Mouse (Mus musculus) Patski (cell line): ENCODE data around the gene Kremen2. TPM values are rescaled to one million over a fixed set of nuclear protein-coding genes. Genes with fewer than 3 reads are reported as not detected.

Source experiments
- ATAC-seq: fragments of 100-300 bp; one replicate; pipeline ENCODE4 v1.8.0; 2021
- CTCF ChIA-PET: fragments of 350-600 bp; sonication (Branson Sonifier 250); formaldehyde crosslinking; loops from one replicate; lab custom pipeline; 2022; ENCODE audit warnings: inconsistent platforms; lab: Charles Lee
- POLR2A ChIA-PET: fragments of 350-600 bp; sonication (Branson Sonifier 250); formaldehyde crosslinking; loops from one replicate; lab custom pipeline; 2022; ENCODE audit warnings: antibody characterized with exemption, inconsistent platforms; lab: Charles Lee
- DNase-seq: peaks from one replicate; pipeline ENCODE4 v3.0.0-alpha.2; 2011; ENCODE audit warnings: low read depth, low spot score
- H3K27me3 ChIP-seq: fragments of 371-371 bp; one replicate; pipeline ENCODE4 v1.5.1; 2021
- CTCF ChIP-seq: fragments of 100-300 bp; IDR thresholded peaks from one replicate; pipeline ENCODE4 v1.5.1; 2021
- in situ Hi-C: fragments of 300-500 bp; cut with MboI; formaldehyde crosslinking; loops from 3 replicates; pipeline ENCODE4 v1.11.1; 2018; ENCODE audit warnings: low pct_unique_long_range_greater_than_20kb, mixed read lengths
- polyA plus RNA-seq: library from polyadenylated mRNA; unstranded; gene quantifications from one replicate; pipeline ENCODE4 v1.2.3, GENCODE M21; 2021

The Kremen2 gene
- polyA plus RNA-seq, 1 experiment from 2014 or later: not detected

- POLR2A ChIA-PET: no interaction called here
- in situ Hi-C loops: no loop called here
- TF ChIP-seq CTCF: no peak
- CTCF ChIA-PET: interaction anchor here (1.0 to 1.1 kb wide), 2 partner anchors 9 to 83 kb away, joined by 4 read pairs; no protein-coding TSS in a partner anchor
- H3K27me3 ChIP-seq: peaks cover 4% of the 10 kb centered on the region
- ATAC-seq (no peak), DNase-seq (no peak)
Observed at GRCm38 (mm10) chr17:23746311-23746710, 678 bp upstream of the Kremen2 start.

- H3K27me3 ChIP-seq: peaks cover 4% of the 10 kb centered on the region
- DNase-seq: no peak
- TF ChIP-seq CTCF: no peak
- ChIA-PET CTCF (no interaction called here), POLR2A (no interaction called here)
- in situ Hi-C loops: no loop called here
- ATAC-seq: no peak
Observed at GRCm38 (mm10) chr17:23744651-23745050, 982 bp downstream of the Kremen2 start.

DNA sequence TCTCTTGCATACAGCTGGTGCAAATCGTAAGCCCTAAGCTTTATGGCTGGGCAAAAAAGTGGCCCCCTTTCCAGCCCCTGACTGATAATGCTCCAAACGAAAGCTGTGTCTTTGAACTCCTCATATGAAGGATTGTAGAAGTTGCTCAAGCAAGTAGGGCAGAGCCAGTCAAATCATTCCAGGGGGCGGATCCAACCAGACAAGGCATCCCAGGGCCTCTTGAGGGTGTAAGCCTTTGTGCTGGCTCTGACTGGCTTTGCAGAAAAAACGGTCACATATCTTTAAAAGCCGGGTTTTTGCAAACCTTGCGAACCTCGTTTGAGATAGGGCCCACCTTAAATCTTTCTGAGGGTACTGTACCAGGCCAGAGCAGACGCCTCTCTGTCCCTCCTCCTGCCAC, 1.6 kb downstream of the Kremen2 start:
- no peak for DNase-seq
- ChIA-PET CTCF (interaction anchor here (0.8 kb wide), 1 partner anchor 18 kb away, joined by 3 read pairs; the partner anchor contains the start of gene Pkmyt1), POLR2A (no interaction called here)
- TF ChIP-seq CTCF: no peak
- in situ Hi-C loops: no loop called here
- no peak for ATAC-seq
- H3K27me3 ChIP-seq: peaks cover 4% of the 10 kb centered on the region

DNA sequence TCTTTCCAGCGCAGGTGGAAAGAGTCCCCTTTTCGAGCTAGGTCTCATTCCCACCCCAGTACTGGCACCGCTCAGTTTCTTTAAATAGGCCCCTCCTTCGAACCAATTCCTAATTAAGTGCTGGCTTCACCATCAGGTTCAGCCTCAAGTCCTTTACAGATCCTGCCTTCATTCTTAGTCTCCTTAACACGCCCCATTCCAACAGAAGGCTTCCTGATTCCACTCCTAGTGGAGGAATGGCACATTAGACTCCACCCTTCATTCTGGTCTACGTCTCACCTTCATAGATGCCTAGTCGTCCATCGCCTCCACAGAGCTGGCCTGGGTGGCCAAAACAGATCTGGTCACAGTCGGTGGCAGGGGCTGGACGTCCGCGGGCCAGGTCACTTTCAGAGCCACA, 2.7 kb downstream of the Kremen2 start:
- in situ Hi-C loops: no loop called here
- DNase-seq (no peak), ATAC-seq (no peak)
- no peak for TF ChIP-seq CTCF
- POLR2A ChIA-PET: no interaction called here
- peaks cover 4% of the 10 kb centered on the region for H3K27me3 ChIP-seq
- CTCF ChIA-PET: no interaction called here

GRCm38 (mm10) chr17:23742210-23742793, 3.3 kb downstream of the Kremen2 start:
- no peak for ATAC-seq
- POLR2A ChIA-PET: no interaction called here
- in situ Hi-C loops: no loop called here
- peaks cover 4% of the 10 kb centered on the region for H3K27me3 ChIP-seq
- TF ChIP-seq CTCF: no peak
- DNase-seq: no peak
- CTCF ChIA-PET: no interaction called here

DNA sequence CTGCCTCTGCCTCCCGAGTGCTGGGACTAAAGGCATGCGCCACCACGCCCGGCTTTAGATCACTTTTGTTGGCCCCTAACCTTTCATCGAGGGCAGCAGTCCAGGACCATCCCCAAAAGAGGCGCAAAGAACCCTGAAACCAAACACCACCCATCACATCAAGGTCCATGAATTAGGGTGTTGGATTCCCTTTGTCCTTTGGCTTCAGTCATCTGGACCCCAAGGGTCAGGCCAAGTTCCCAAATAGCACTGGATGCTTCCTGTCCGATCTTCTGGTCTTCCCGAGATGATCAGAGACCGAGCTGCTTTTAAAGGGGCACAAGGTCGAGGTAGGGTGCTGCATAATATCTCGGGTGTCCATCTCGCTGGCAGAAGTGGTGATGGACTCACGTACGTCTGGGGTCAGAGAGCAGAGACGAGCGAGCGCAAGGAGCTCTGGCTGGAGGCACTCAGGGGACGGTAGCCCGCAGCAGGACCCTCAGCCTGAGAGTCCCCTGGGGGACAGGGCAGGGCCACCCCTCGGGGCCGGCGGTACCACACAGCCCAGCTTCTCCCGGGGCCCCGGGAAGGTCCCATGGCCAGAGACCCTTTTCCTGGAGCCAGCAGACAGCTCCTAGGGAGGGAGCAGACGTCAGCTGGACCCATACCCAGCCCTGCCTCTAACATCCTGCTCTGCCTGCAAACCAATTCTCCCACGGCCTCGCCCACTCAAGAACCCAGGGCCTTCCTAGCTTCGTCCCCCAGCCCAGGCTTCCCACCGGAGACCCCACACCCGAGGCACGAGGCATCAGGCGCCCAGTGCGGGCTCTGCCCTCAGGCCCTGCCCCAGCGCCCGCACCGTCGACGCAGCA, 4.0 kb downstream of the Kremen2 start:
- DNase-seq: no peak
- peaks cover 4% of the 10 kb centered on the region for H3K27me3 ChIP-seq
- in situ Hi-C loops: no loop called here
- ATAC-seq: no peak
- ChIA-PET POLR2A (no interaction called here), CTCF (no interaction called here)
- no peak for TF ChIP-seq CTCF

- DNase-seq: no peak
- TF ChIP-seq CTCF: no peak
- ChIA-PET CTCF (interaction anchor here (1.3 to 1.5 kb wide), 2 partner anchors 8 to 34 kb away, joined by 4 to 5 read pairs; no protein-coding TSS in a partner anchor), POLR2A (interaction anchor here (0.6 kb wide), 1 partner anchor 11 kb away, joined by 5 read pairs; no protein-coding TSS in a partner anchor)
- in situ Hi-C loops: no loop called here
- ATAC-seq: peak; percentile 6
- peaks cover 4% of the 10 kb centered on the region for H3K27me3 ChIP-seq
Observed at GRCm38 (mm10) chr17:23740598-23741021, 5.0 kb downstream of the Kremen2 start, which contains the start of gene Paqr4. Gene Paqr4, minus strand, starts transcription at chr17:23740867.

DNA sequence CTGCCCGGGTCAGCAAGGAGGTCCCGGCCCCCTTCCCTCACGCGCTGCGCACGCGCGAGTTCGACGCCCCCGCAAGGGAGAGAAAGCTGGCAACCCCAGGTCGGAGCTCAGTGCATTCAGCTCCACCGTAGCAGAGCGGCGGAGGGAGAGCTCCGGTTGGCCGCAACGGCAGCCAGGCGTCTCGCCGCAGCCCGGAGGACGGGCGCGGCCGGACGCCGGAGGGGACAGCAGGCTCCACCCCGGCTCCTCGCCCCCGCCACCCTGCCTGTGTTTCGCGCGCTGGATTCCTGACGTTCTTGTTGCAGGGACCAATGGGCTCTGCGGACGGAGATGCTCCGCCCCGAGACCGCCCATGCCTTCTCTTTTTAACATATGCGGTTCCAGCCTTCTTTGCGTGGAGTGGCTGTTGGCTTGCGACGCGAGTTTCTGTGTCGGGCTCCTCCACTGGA, 5.5 kb downstream of the Kremen2 start:
- no peak for TF ChIP-seq CTCF
- POLR2A ChIA-PET: interaction anchor here (0.6 to 1.2 kb wide), 2 partner anchors 11 to 13 kb away, joined by 4 to 5 read pairs; no protein-coding TSS in a partner anchor
- in situ Hi-C loops: no loop called here
- ATAC-seq (peak; percentile 76), DNase-seq (no peak)
- CTCF ChIA-PET: interaction anchor here (1.0 to 1.5 kb wide), 3 partner anchors 9 to 34 kb away, joined by 4 to 5 read pairs (median 4); no protein-coding TSS in a partner anchor
- H3K27me3 ChIP-seq: peaks cover 4% of the 10 kb centered on the region

- no peak for TF ChIP-seq CTCF
- POLR2A ChIA-PET: interaction anchor here (1.2 kb wide), 1 partner anchor 13 kb away, joined by 4 read pairs; no protein-coding TSS in a partner anchor
- ATAC-seq (peak; percentile 11), DNase-seq (no peak)
- CTCF ChIA-PET: interaction anchor here (0.9 to 1.6 kb wide), 6 partner anchors 9 to 33 kb away, joined by 3 to 5 read pairs (median 4); no protein-coding TSS in a partner anchor
- H3K27me3 ChIP-seq: no peaks in the 10 kb centered on the region
- in situ Hi-C loops: no loop called here
Observed at GRCm38 (mm10) chr17:23739202-23740135, 6.2 kb downstream of the Kremen2 start.
